Mouse (Mus musculus) ovary, postnatal 14 days (tissue): Measurements from ENCODE around the gene Ppp2r5d.
A peak's percentile ranks its signal among the peaks of the same experiment; 100 is the strongest.

Experiments
- DNase-seq: peaks from one replicate; pipeline ENCODE4 v3.0.0; 2022; ENCODE audit warnings: low spot score

The Ppp2r5d gene

GRCm38 (mm10) chr17:46704887-46705835, at the start of gene Ppp2r5d:
TSS of gene Ppp2r5d (minus strand) at chr17:46705111.
- peak; percentile 95 for DNase-seq

GRCm38 (mm10) chr17:46751794-46752556, 47.1 kb upstream of the Ppp2r5d start, which contains the start of gene Cnpy3:
TSS of gene Cnpy3 (minus strand) at chr17:46752214.
- DNase-seq: peak; percentile 90

- no peak for DNase-seq
Measured at GRCm38 (mm10) chr17:46751056-46751793, 46.3 kb upstream of the Ppp2r5d start.

GRCm38 (mm10) chr17:46750580-46750979, 45.7 kb upstream of the Ppp2r5d start:
- DNase-seq: no peak

- DNase-seq: no peak
Measured at GRCm38 (mm10) chr17:46749282-46749681, 44.4 kb upstream of the Ppp2r5d start.

- DNase-seq: no peak
Measured at GRCm38 (mm10) chr17:46747806-46748205, 42.9 kb upstream of the Ppp2r5d start.

- no peak for DNase-seq
Measured at GRCm38 (mm10) chr17:46747234-46747633, 42.3 kb upstream of the Ppp2r5d start.

GRCm38 (mm10) chr17:46745506-46745905, 40.6 kb upstream of the Ppp2r5d start:
- no peak for DNase-seq

- no peak for DNase-seq
Measured at GRCm38 (mm10) chr17:46742986-46743385, 38.1 kb upstream of the Ppp2r5d start.

GRCm38 (mm10) chr17:46741305-46741704, 36.4 kb upstream of the Ppp2r5d start:
- no peak for DNase-seq

- DNase-seq: no peak
Measured at GRCm38 (mm10) chr17:46736160-46736559, 31.2 kb upstream of the Ppp2r5d start.

- no peak for DNase-seq
Measured at GRCm38 (mm10) chr17:46735287-46735686, 30.4 kb upstream of the Ppp2r5d start.

GRCm38 (mm10) chr17:46734055-46734454, 29.1 kb upstream of the Ppp2r5d start:
- no peak for DNase-seq

- DNase-seq: no peak
Measured at GRCm38 (mm10) chr17:46728904-46729318, 24.0 kb upstream of the Ppp2r5d start, which contains the start of gene Gnmt. TSS of gene Gnmt (minus strand) at chr17:46729168.

- no peak for DNase-seq
Measured at GRCm38 (mm10) chr17:46728496-46728895, 23.6 kb upstream of the Ppp2r5d start.

- no peak for DNase-seq
Measured at GRCm38 (mm10) chr17:46728021-46728420, 23.1 kb upstream of the Ppp2r5d start.

- no peak for DNase-seq
Measured at GRCm38 (mm10) chr17:46727271-46727670, 22.4 kb upstream of the Ppp2r5d start.

- DNase-seq: no peak
Measured at GRCm38 (mm10) chr17:46725731-46726645, 21.1 kb upstream of the Ppp2r5d start.

GRCm38 (mm10) chr17:46725273-46725672, 20.4 kb upstream of the Ppp2r5d start:
- no peak for DNase-seq

- DNase-seq: no peak
Measured at GRCm38 (mm10) chr17:46724477-46725084, 19.7 kb upstream of the Ppp2r5d start.
